Mouse (Mus musculus): Measurements from ENCODE around the gene Gpr1. TPM values are rescaled to one million over a fixed set of nuclear protein-coding genes. Genes with fewer than 3 reads are reported as not detected.
"Not testable (repeated sequence)": the region's sequence is repeated elsewhere in the genome, so short reads cannot be mapped to it uniquely, and the experiment has no call there.

Gpr1 gene
- total RNA-seq, 2 experiments from 2014 or later: 0.62 to 0.63 TPM

DNA sequence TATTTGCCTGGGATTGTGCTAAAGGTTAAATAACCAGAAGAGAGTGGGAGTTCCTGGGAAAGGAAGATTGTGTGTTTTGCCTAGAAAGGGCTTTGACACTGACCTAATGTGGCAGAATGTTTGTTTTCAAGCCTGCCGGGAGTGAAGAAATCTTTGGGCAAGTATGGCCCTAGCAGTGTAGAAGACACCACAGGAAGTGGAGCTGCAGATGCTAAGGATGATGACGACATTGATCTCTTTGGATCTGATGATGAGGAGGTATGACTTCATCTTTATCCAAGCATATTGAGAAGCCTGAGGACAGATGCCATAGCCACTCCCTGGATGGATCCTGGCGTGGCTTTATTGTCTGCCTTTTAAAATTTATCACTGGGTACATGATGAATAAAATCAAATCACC lies 36.0 kb downstream of the Gpr1 start:
- DNase-seq: no peak

DNA sequence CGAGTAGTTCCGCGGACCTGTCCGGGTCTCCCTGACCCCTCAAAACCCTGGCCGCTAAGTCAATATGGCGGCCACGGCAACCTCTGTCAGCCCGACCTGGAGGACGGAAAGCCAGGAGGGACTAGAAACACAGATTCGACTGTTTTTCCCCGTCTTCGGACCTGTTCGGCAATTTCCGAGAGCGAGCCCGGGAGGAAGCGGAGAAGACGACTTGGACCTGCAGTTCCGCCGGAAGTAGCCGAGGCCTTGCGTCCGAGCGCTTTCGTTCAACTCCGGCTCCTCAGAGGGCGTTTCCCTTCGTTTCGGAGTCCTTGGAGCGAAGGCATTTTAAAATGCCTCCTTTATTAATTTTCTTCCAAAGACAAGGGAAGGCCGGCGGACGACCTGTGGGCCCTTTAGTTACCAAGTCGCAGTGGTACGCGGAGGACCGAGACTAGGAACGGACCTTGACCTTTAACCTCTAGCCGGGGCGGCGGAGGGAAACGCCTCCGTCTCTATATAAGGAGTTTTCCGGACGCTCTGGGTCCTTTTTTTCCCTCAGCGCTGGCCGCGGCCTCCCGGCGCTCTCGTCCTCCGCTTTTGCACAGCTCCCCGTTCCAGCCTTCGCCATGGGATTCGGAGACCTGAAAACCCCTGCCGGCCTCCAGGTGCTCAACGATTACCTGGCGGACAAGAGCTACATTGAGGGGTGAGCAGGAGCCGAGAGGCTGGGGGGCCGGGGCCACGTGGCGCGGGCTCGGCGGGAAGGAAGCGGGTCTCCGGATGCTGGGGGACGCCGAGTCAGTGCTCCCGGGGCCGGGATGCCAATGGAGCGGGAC lies 37.5 kb downstream of the Gpr1 start, which contains the start of the genes Eef1b2 and Ndufs1:
Gene Eef1b2, plus strand, starts transcription at position 222 of the 818 bp plus-strand sequence.
Gene Ndufs1, minus strand, starts transcription at position 230 of the 818 bp plus-strand sequence.
- DNase-seq: peak; percentile 97

DNA sequence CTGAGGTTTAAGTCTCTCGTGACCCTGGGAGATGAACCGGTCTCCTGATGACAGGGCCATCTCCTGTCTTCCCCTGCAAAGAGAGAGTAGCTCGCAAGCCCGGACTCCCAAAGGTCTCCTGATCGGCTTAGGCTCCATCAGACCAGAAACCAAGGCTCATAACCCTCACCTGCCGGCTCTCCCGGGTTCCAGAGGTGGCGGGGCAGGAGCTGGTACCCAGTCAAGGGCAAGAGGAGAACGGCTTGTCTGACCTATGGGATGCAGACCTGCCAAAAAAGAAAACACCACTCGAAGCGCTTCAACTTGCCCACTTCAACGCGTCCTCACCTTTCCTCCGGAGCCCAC lies 38.1 kb downstream of the Gpr1 start:
- no peak for DNase-seq

DNA sequence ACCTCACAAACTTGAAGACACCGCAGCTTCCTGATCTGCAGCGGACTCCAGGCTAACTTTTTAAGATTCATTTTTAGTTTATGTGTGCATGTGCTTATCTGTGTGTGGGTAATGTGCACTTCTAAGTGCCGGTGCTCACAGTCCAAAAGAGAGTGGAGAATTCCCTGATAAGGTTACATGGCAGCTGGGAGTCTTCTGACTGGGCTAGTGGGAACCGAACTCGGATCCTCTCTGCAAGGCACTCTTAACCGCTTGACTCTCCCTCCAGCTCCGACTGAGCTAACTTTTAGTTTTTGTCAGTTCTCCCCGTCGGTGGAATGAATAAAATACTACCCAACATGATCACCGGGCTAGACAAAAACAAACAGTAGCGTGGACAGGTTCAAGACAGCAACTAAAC lies 38.5 kb downstream of the Gpr1 start:
- DNase-seq: no peak

DNA sequence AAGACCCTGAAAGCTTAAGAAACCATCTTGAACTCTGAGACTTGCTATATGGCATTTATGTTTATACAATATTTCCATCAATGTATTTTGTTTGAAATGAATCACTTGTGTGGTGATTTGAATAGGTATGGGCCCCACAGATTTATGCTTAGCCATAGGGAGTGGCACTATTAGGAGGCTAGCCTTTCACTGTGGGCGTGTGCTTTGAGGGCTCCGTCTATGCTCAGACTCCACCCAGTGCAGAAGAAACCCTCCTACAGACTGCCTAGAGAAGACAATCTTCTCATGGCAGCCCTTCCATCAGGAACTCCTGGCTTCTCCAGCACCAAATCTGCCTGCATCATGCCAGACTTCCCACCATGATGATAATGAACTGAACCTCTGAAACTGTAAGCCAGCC lies 45.7 kb downstream of the Gpr1 start:
- no peak for DNase-seq

DNA sequence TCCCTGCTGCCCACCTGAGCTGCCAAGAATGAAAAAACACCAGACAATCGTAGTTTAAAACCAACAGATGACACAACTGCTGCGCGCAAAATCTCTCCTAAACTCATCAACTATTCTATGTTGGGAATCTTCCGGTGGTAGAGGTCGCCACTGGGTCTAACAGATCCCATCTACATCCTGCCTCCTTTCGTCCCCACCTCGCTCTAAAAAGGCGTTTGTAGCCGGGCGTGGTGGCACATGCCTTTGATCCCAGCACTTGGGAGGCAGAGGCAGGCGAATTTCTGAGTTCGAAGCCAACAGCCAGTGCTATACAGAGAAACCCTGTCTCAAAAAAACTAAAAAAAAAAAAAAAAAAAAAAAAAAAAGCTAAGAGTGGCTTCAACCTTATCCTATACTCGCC lies 74.1 kb downstream of the Gpr1 start:
- DNase-seq: no peak

DNA sequence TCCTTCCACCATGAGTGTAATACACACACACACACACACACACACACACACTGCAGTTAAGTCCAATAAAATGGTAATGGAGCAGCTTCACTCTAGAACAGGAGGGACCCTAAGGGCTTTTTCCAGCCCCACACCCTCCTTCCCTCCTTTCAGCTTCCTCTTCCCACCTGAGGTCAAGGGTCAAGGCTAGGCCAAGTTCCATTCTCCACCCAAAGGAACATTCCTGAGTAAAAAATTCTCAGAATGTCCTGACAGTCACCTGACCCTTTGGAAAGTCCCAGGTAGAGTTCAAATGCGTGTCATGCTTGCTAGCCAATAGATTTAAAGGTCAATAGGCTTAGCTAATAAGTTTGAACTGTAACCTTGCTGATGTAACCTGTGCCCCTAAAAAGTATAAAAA lies 75.8 kb downstream of the Gpr1 start:
- DNase-seq: not testable (repeated sequence)

DNA sequence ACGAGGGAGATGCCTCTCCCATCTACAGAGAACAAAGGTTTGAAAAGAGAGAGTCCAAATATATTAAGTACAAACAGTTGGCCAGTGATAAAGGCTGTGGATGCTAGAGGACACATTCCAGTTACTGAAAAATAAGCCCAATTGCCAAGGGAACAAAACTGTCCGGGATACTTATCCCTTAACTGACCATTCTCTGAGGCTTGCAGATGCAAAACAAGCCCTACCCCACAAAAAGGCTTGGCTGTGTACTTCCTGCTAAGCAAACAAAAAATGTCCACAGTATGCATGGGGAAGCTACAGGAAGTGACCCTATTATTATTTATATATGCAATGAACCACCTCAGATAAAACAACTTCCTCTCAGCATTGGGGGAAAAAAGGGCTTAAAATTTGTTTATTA lies 76.4 kb downstream of the Gpr1 start:
- no peak for DNase-seq

DNA sequence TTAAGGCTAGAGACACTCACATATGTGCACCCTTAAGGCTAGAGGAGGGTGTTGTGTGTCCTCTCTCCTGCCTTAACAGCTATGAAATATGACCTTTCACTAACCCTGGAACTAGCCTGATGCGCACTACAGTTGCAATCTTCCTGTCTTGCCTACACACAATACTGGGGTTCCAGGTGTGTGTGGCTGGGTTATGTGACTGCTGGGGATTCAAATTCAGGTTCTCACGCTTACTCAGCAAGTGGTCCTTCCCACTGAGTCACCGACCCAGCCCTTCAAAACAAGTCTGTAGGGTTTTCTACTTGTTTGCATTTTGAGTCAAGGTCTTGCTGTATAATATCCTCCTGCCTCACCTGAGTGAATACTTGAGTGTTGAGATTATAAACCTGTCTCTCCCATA lies 79.8 kb downstream of the Gpr1 start:
- no peak for DNase-seq

Small RNA genes within 50 kb of the gene (microRNA-seq; reads per million reads assigned to microRNA genes)
- gene Gm24557 (0 reads per million in 2 experiments), gene Gm27512 (0 reads per million in 2 experiments)

Other genes starting within 250 kb of the Gpr1 start
- gene Ino80d, start 99.9 kb downstream of the Gpr1 start, total RNA-seq (2021): 10 to 100 TPM; 28.8 to 34.6 TPM
- 100 to 1,000 TPM; 345 to 386 TPM for gene Eef1b2, start 37.7 kb downstream of the Gpr1 start, total RNA-seq (2021)
- gene Ndufs1, start 37.7 kb downstream of the Gpr1 start, total RNA-seq (2021): 100 to 1,000 TPM; 159 to 165 TPM
- 10 to 100 TPM; 17.9 to 22.2 TPM for gene Zdbf2, start 58.7 kb upstream of the Gpr1 start, total RNA-seq (2021)
- gene Adam23, start 231.3 kb upstream of the Gpr1 start, total RNA-seq (2021): 100 to 1,000 TPM; 118 to 122 TPM

All from layer of hippocampus, postnatal 36 days (tissue).